Mouse (Mus musculus): Measurements from ENCODE around the gene Zfp280c.

Zfp280c gene

GRCm38 (mm10) chrX:48594099-48594760 is at the start of gene Zfp280c:
Gene Zfp280c, minus strand, starts transcription at chrX:48594504.
- DNase-seq = peak; percentile 56 to 70

- no peak for DNase-seq
Observed at GRCm38 (mm10) chrX:48637032-48637431, 42.7 kb upstream of the Zfp280c start.

GRCm38 (mm10) chrX:48624054-48624420 is 29.7 kb upstream of the Zfp280c start:
- no peak for DNase-seq

- DNase-seq = peak; percentile 61 to 65
Observed at GRCm38 (mm10) chrX:48623379-48624053, 29.2 kb upstream of the Zfp280c start, which contains the start of gene Slc25a14. Gene Slc25a14, plus strand, starts transcription at chrX:48623413.

- no peak for DNase-seq
Observed at GRCm38 (mm10) chrX:48623049-48623378, 28.7 kb upstream of the Zfp280c start.

GRCm38 (mm10) chrX:48604872-48605271 is 10.6 kb upstream of the Zfp280c start:
- DNase-seq = no peak

- DNase-seq = no peak
Observed at GRCm38 (mm10) chrX:48596906-48597305, 2.6 kb upstream of the Zfp280c start.

GRCm38 (mm10) chrX:48596053-48596452 is 1.7 kb upstream of the Zfp280c start:
- DNase-seq = no peak

GRCm38 (mm10) chrX:48593721-48594098 is 594 bp downstream of the Zfp280c start:
- no peak for DNase-seq

GRCm38 (mm10) chrX:48583332-48583731 is 11.0 kb downstream of the Zfp280c start:
- DNase-seq = no peak

GRCm38 (mm10) chrX:48532175-48532574 is 62.1 kb downstream of the Zfp280c start:
- peak; percentile 7 to 22 for DNase-seq

GRCm38 (mm10) chrX:48526435-48526834 is 67.9 kb downstream of the Zfp280c start:
- no peak for DNase-seq

GRCm38 (mm10) chrX:48525866-48526265 is 68.4 kb downstream of the Zfp280c start:
- DNase-seq = no peak

- DNase-seq = no peak
Observed at GRCm38 (mm10) chrX:48525332-48525731, 69.0 kb downstream of the Zfp280c start.

GRCm38 (mm10) chrX:48523512-48523911 is 70.8 kb downstream of the Zfp280c start:
- no peak for DNase-seq

- no peak for DNase-seq
Observed at GRCm38 (mm10) chrX:48521651-48522050, 72.7 kb downstream of the Zfp280c start.

GRCm38 (mm10) chrX:48519549-48520085 is 74.7 kb downstream of the Zfp280c start:
- no peak for DNase-seq

- peak; percentile 2 to 13 for DNase-seq
Observed at GRCm38 (mm10) chrX:48518808-48519548, 75.3 kb downstream of the Zfp280c start, which contains the start of gene Rab33a. Gene Rab33a, plus strand, starts transcription at chrX:48519285.

GRCm38 (mm10) chrX:48518211-48518807 is 76.0 kb downstream of the Zfp280c start:
- DNase-seq = peak; percentile 15 to 42

GRCm38 (mm10) chrX:48513824-48514223 is 80.5 kb downstream of the Zfp280c start:
- DNase-seq = no peak

GRCm38 (mm10) chrX:48513166-48513807 is 81.0 kb downstream of the Zfp280c start, which contains the start of gene Aifm1:
Gene Aifm1, minus strand, starts transcription at chrX:48513563.
- DNase-seq = peak; percentile 82 to 87

GRCm38 (mm10) chrX:48493763-48494162 is 100.5 kb downstream of the Zfp280c start:
- no peak for DNase-seq

All from thymus, adult 18-20 months (tissue).